Mouse (Mus musculus): ENCODE data around the gene Gm21586.
"Not testable (repeated sequence)": the region's sequence is repeated elsewhere in the genome, so short reads cannot be mapped to it uniquely, and the experiment has no call there.

DNA sequence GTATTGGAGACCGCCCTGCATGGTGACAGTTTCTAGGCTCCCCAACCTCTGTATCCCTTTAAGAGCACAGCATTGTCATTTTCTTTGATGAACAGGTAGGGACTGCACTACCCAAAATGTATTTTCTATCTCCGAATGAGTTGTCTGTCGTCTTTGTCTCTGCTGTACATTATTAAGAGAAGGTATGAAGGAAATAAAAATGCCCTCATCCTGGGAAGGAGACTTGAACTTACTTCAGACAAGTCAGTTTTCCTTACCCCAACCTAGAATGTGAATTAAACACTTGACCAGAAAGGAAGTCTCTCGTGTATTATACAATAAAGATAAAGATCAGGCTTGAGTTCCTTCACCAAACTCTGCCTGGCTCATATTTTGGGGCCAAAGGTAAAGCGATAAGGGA, 27.3 kb downstream of the Gm21586 start, which contains the start of gene Gm2163:
- TF ChIP-seq POLR2A (IDR thresholded peaks at IDR 0.05; ENCODE audit: control insufficient read depth, extremely low read depth, insufficient read depth, low read length, poor library complexity); CTCF (IDR thresholded peaks at IDR 0.05; ENCODE audit: borderline replicate concordance, control insufficient read depth, extremely low read depth, insufficient read depth, low read length, poor library complexity): not testable (repeated sequence)

All from thymus, adult 2 months (tissue).